Mouse (Mus musculus): Measurements from ENCODE around the gene Dhx30.

- TF ChIP-seq CTCF (IDR thresholded peaks at IDR 0.05; ENCODE audit: low read depth) (no peak), EP300 (optimal IDR thresholded peaks at IDR 0.05) (no peak)
Measured at GRCm38 (mm10) chr9:110148598-110148997, 31.0 kb upstream of the Dhx30 start.
